Comparison of ENCODE assay signal across 6 mouse cellular contexts in the genomic region with DNA sequence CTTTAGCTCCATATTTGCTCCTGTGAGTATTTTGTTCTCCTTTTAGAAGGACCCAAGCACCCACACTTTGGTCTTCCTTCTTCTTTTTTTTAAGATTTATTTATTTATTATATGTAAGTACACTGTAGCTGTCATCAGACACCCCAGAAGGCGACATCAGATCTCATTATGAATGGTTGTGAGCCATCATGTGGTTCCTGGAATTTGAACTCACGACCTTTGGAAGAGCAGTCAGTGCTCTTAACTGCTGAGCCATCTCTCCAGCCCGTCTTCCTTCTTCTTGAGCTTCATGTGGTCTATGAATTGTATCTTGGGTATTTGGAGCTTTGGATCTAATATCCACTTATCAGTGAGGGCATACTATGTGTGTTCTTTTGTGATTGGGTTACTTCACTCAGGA. TPM values are rescaled to one million over a fixed set of nuclear protein-coding genes. Genes with fewer than 3 reads are reported as not detected.
A peak's percentile ranks its signal among the peaks of the same experiment; 100 is the strongest.
DNase-seq lines count a peak whose midpoint lies in the region; ATAC-seq and TF ChIP-seq lines count a peak whose summit lies in the region.
"Not testable (repeated sequence)": the region's sequence is repeated elsewhere in the genome, so short reads cannot be mapped to it uniquely, and the experiment has no call there.

No protein-coding gene starts in this region.

- 75% methylated on average over 3 of the region's 3 CpGs for WGBS in heart, embryonic 10.5 days
- 74% methylated on average over 3 of the region's 3 CpGs for WGBS in heart, embryonic 13.5 days
- WGBS in heart, embryonic 16.5 days = 74% methylated on average over 3 of the region's 3 CpGs
- 60% methylated on average over 3 of the region's 3 CpGs for WGBS in kidney, adult 2 months
- 72% methylated on average over 3 of the region's 3 CpGs for WGBS in lung, embryonic 15.5 days
- 79% methylated on average over 3 of the region's 3 CpGs for whole genome bisulfite sequencing in stomach, embryonic 15.5 days

- H3K9me3 ChIP-seq in heart, embryonic 10.5 days; heart, embryonic 13.5 days; heart, embryonic 16.5 days (replicated peaks; ENCODE audit: control insufficient read depth, low read length); lung, embryonic 15.5 days; stomach, embryonic 15.5 days: not testable (repeated sequence)

- ATAC-seq in heart, embryonic 13.5 days (ENCODE audit: extremely low read depth, insufficient number of reproducible peaks, low FRiP score, low TSS enrichment); heart, embryonic 16.5 days (replicated peaks; ENCODE audit: extremely low read depth, insufficient read depth, low FRiP score); lung, embryonic 15.5 days (ENCODE audit: borderline replicate concordance, extremely low read depth, low FRiP score, low TSS enrichment); stomach, embryonic 15.5 days (ENCODE audit: insufficient read depth, low FRiP score, low read depth): not testable (repeated sequence)

- H3K36me3 ChIP-seq in heart, embryonic 10.5 days; heart, embryonic 13.5 days; heart, embryonic 16.5 days (ENCODE audit: control insufficient read depth, insufficient read depth); kidney, adult 2 months (ENCODE audit: control insufficient read depth, insufficient read depth, low read length); lung, embryonic 15.5 days; stomach, embryonic 15.5 days: not testable (repeated sequence)

- not testable (repeated sequence) for H3K27me3 ChIP-seq in heart, embryonic 10.5 days (ENCODE audit: insufficient read depth, poor library complexity, severe bottlenecking); heart, embryonic 13.5 days (replicated peaks); heart, embryonic 16.5 days (ENCODE audit: control insufficient read depth, insufficient read depth, low read length); kidney, adult 2 months (replicated peaks; ENCODE audit: control insufficient read depth, insufficient read depth, low read length); lung, embryonic 15.5 days; stomach, embryonic 15.5 days (replicated peaks)

- H3K4me3 ChIP-seq in heart, embryonic 10.5 days; heart, embryonic 13.5 days; heart, embryonic 16.5 days (ENCODE audit: low read length); kidney, adult 2 months (ENCODE audit: insufficient read depth, low read depth, low read length); lung, embryonic 15.5 days; stomach, embryonic 15.5 days (replicated peaks): not testable (repeated sequence)

- not testable (repeated sequence) for H3K9ac ChIP-seq in heart, embryonic 13.5 days; heart, embryonic 16.5 days (ENCODE audit: low read length); lung, embryonic 15.5 days; stomach, embryonic 15.5 days

- TF ChIP-seq POLR2A in kidney, adult 2 months (IDR thresholded peaks at IDR 0.05; ENCODE audit: low read depth, low read length) = not testable (repeated sequence)

- not testable (repeated sequence) for TF ChIP-seq CTCF in kidney, adult 2 months (conservative IDR thresholded peaks at IDR 0.05; ENCODE audit: insufficient read depth, insufficient read length, low read depth, low read length)

- peak overlapping the region; percentile 91; the same call in 1 of the 2 replicates for H3K27ac ChIP-seq in heart, embryonic 10.5 days
- H3K27ac ChIP-seq in heart, embryonic 13.5 days (replicated peaks) = peak overlapping the region; percentile 96
- peak overlapping the region; percentile 96 for H3K27ac ChIP-seq in heart, embryonic 16.5 days (ENCODE audit: low read length)
- H3K27ac ChIP-seq in kidney, adult 2 months (ENCODE audit: insufficient read depth, low read depth, low read length) = not testable (repeated sequence)
- peak overlapping the region; percentile 93; the same call in 1 of the 2 replicates for H3K27ac ChIP-seq in lung, embryonic 15.5 days
- peak overlapping the region; percentile 83; the same call in 1 of the 2 replicates for H3K27ac ChIP-seq in stomach, embryonic 15.5 days

- H3K4me1 ChIP-seq in heart, embryonic 10.5 days = peaks cover 41% of the 10 kb centered on the region
- H3K4me1 ChIP-seq in heart, embryonic 13.5 days = peaks cover 67% of the 10 kb centered on the region
- H3K4me1 ChIP-seq in heart, embryonic 16.5 days (ENCODE audit: control insufficient read depth, insufficient read depth, low read length) = peaks cover 47% of the 10 kb centered on the region
- peaks cover 23% of the 10 kb centered on the region for H3K4me1 ChIP-seq in kidney, adult 2 months (ENCODE audit: control insufficient read depth, insufficient read depth, low read length)
- H3K4me1 ChIP-seq in lung, embryonic 15.5 days = peaks cover 42% of the 10 kb centered on the region
- H3K4me1 ChIP-seq in stomach, embryonic 15.5 days = peaks cover 20% of the 10 kb centered on the region

- not testable (repeated sequence) for H3K4me2 ChIP-seq in heart, embryonic 13.5 days; heart, embryonic 16.5 days (ENCODE audit: low read depth, low read length); lung, embryonic 15.5 days; stomach, embryonic 15.5 days

- DNase-seq in heart, embryonic 10.5 days (ENCODE audit: low spot score) = not testable (repeated sequence)
- DNase-seq in kidney, adult 2 months = peak; percentile 65

RNA-seq across cellular contexts. Expression of gene Syde2, which starts 22.1 kb away (rescaled TPM):
- 3.1 and 3.4 TPM in 2 replicates for polyA plus RNA-seq in heart, embryonic 10.5 days (2016; fragmentation: Nextera tagmentation; extraction: Ambion mirVana)
- polyA plus RNA-seq in heart, embryonic 13.5 days (2015; fragmentation: Nextera tagmentation; extraction: Ambion mirVana) = 4.8 and 5.4 TPM in 2 replicates
- polyA plus RNA-seq in heart, embryonic 16.5 days (2015; fragmentation: Nextera tagmentation; extraction: Ambion mirVana) = 10.2 and 10.3 TPM in 2 replicates
- 6.1 and 6.3 TPM in 2 replicates for polyA plus RNA-seq in kidney, adult 2 months (2012; rRNA removed)
- polyA plus RNA-seq in lung, embryonic 15.5 days (2015; fragmentation: Nextera tagmentation; extraction: Ambion mirVana) = 1.8 and 2.3 TPM in 2 replicates
- 2.0 and 2.1 TPM in 2 replicates for polyA plus RNA-seq in stomach, embryonic 15.5 days (2015; fragmentation: Nextera tagmentation; extraction: Ambion mirVana)

RNA-seq across cellular contexts. Expression of gene 2410004B18Rik, which starts 27.8 kb away (rescaled TPM):
- 43.3 and 55.7 TPM in 2 replicates for polyA plus RNA-seq in heart, embryonic 10.5 days (2016; fragmentation: Nextera tagmentation; extraction: Ambion mirVana)
- polyA plus RNA-seq in heart, embryonic 13.5 days (2015; fragmentation: Nextera tagmentation; extraction: Ambion mirVana) = 35.4 and 44.6 TPM in 2 replicates
- polyA plus RNA-seq in heart, embryonic 16.5 days (2015; fragmentation: Nextera tagmentation; extraction: Ambion mirVana) = 39.6 and 45.5 TPM in 2 replicates
- polyA plus RNA-seq in kidney, adult 2 months (2012; rRNA removed) = 7.4 and 9.4 TPM in 2 replicates
- 50.4 and 52.4 TPM in 2 replicates for polyA plus RNA-seq in lung, embryonic 15.5 days (2015; fragmentation: Nextera tagmentation; extraction: Ambion mirVana)
- polyA plus RNA-seq in stomach, embryonic 15.5 days (2015; fragmentation: Nextera tagmentation; extraction: Ambion mirVana) = 47.6 and 49.0 TPM in 2 replicates

RNA-seq across cellular contexts. Expression of gene Bcl10, which starts 43.0 kb away (rescaled TPM):
- 39.1 and 41.1 TPM in 2 replicates for polyA plus RNA-seq in heart, embryonic 10.5 days (2016; fragmentation: Nextera tagmentation; extraction: Ambion mirVana)
- 35.1 and 36.0 TPM in 2 replicates for polyA plus RNA-seq in heart, embryonic 13.5 days (2015; fragmentation: Nextera tagmentation; extraction: Ambion mirVana)
- polyA plus RNA-seq in heart, embryonic 16.5 days (2015; fragmentation: Nextera tagmentation; extraction: Ambion mirVana) = 41.8 and 49.1 TPM in 2 replicates
- 9.4 and 13.7 TPM in 2 replicates for polyA plus RNA-seq in kidney, adult 2 months (2012; rRNA removed)
- 52.8 and 53.0 TPM in 2 replicates for polyA plus RNA-seq in lung, embryonic 15.5 days (2015; fragmentation: Nextera tagmentation; extraction: Ambion mirVana)
- polyA plus RNA-seq in stomach, embryonic 15.5 days (2015; fragmentation: Nextera tagmentation; extraction: Ambion mirVana) = 50.4 and 51.3 TPM in 2 replicates
